Mouse (Mus musculus) megakaryocyte, embryonic 14.5 days (primary cell): ENCODE measurements at regions not wholly inside any gene's neighbourhood (a gene's known extent, or its start where the extent isn't known, plus 50 kb on each side); places are given as distances from the start of the nearest gene placed in this dataset.

Source experiments
- FLI1 ChIP-seq: IDR thresholded peaks from 2 replicates; pipeline ENCODE4 v1.6.1; 2012; ENCODE audit warnings: low read length, inconsistent platforms, mixed read lengths
- GATA1 ChIP-seq: IDR thresholded peaks from 3 replicates; pipeline ENCODE4 v1.6.1; 2012; ENCODE audit warnings: mixed read lengths, low read length, inconsistent platforms, borderline replicate concordance

DNA sequence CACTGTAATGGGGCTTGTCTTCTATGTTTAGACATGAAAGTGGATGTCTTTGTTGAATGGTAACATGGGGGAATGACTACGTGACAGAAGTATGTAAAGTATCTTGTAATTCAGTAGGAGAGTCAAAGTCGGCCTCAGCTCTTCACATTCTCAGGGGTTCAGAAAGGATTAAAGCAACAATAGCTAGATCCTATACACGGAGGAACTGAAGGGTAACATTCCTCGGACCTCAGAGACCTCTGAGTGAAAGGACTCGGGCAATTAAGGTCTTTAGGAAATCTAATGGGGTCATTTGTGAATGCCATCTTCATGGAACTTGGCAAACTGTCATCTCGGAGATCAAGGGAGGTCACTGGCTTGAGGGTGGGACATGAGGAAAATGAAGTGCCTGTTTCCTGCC lies 262.8 kb upstream of the Ddhd1 start:
- TF ChIP-seq GATA1 (no peak), FLI1 (no peak)
